Mouse (Mus musculus): Measurements from ENCODE around the gene Col4a1.
A peak's percentile ranks its signal among the peaks of the same experiment; 100 is the strongest.

The Col4a1 gene

GRCm38 (mm10) chr8:11233009-11233408, 79.6 kb downstream of the Col4a1 start:
- no peak for DNase-seq (ENCODE audit: low read depth, low spot score)

- no peak for DNase-seq (ENCODE audit: low read depth, low spot score)
Measured at GRCm38 (mm10) chr8:11230277-11230676, 82.3 kb downstream of the Col4a1 start.

- no peak for DNase-seq (ENCODE audit: low read depth, low spot score)
Measured at GRCm38 (mm10) chr8:11227421-11227820, 85.2 kb downstream of the Col4a1 start.

- DNase-seq (ENCODE audit: low read depth, low spot score), result no peak
Measured at GRCm38 (mm10) chr8:11225577-11226434, 86.8 kb downstream of the Col4a1 start.

GRCm38 (mm10) chr8:11224178-11224577, 88.4 kb downstream of the Col4a1 start:
- DNase-seq (ENCODE audit: low read depth, low spot score), result no peak

GRCm38 (mm10) chr8:11221353-11221752, 91.3 kb downstream of the Col4a1 start:
- no peak for DNase-seq (ENCODE audit: low read depth, low spot score)

GRCm38 (mm10) chr8:11219282-11219681, 93.3 kb downstream of the Col4a1 start:
- DNase-seq (ENCODE audit: low read depth, low spot score), result no peak

GRCm38 (mm10) chr8:11215231-11215630, 97.4 kb downstream of the Col4a1 start:
- DNase-seq (ENCODE audit: low read depth, low spot score), result peak; percentile 66

GRCm38 (mm10) chr8:11206509-11206908, 106.1 kb downstream of the Col4a1 start:
- DNase-seq (ENCODE audit: low read depth, low spot score), result no peak

GRCm38 (mm10) chr8:11205532-11205931, 107.1 kb downstream of the Col4a1 start:
- DNase-seq (ENCODE audit: low read depth, low spot score), result no peak

GRCm38 (mm10) chr8:11203260-11204110, 109.1 kb downstream of the Col4a1 start:
- no peak for DNase-seq (ENCODE audit: low read depth, low spot score)

- DNase-seq (ENCODE audit: low read depth, low spot score), result no peak
Measured at GRCm38 (mm10) chr8:11198650-11199049, 114.0 kb downstream of the Col4a1 start.

- DNase-seq (ENCODE audit: low read depth, low spot score), result no peak
Measured at GRCm38 (mm10) chr8:11197988-11198387, 114.6 kb downstream of the Col4a1 start.

GRCm38 (mm10) chr8:11197261-11197660, 115.4 kb downstream of the Col4a1 start:
- no peak for DNase-seq (ENCODE audit: low read depth, low spot score)

GRCm38 (mm10) chr8:11192719-11193324, 119.8 kb downstream of the Col4a1 start:
- no peak for DNase-seq (ENCODE audit: low read depth, low spot score)

GRCm38 (mm10) chr8:11187581-11188271, 124.9 kb downstream of the Col4a1 start:
- peak; percentile 56 for DNase-seq (ENCODE audit: low read depth, low spot score)

- DNase-seq (ENCODE audit: low read depth, low spot score), result no peak
Measured at GRCm38 (mm10) chr8:11186456-11186855, 126.2 kb downstream of the Col4a1 start.

- no peak for DNase-seq (ENCODE audit: low read depth, low spot score)
Measured at GRCm38 (mm10) chr8:11185672-11186071, 127.0 kb downstream of the Col4a1 start.

- DNase-seq (ENCODE audit: low read depth, low spot score), result peak; percentile 95
Measured at GRCm38 (mm10) chr8:11183611-11184031, 129.0 kb downstream of the Col4a1 start.

- no peak for DNase-seq (ENCODE audit: low read depth, low spot score)
Measured at GRCm38 (mm10) chr8:11182606-11183005, 130.0 kb downstream of the Col4a1 start.

GRCm38 (mm10) chr8:11182148-11182484, 130.5 kb downstream of the Col4a1 start:
- no peak for DNase-seq (ENCODE audit: low read depth, low spot score)

Measured in skeletal muscle tissue, adult 2 months (tissue).